Mouse (Mus musculus) midbrain, embryonic 13.5 days (tissue): ENCODE measurements at regions not wholly inside any gene's neighbourhood (a gene's known extent, or its start where the extent isn't known, plus 50 kb on each side); places are given as distances from the start of the nearest gene placed in this dataset.

Experiments used
- ATAC-seq: fragments of 200-750 bp; cut with Nextera tagmentation; 2 replicates; pipeline ENCODE4 v1.8.0; 2017; ENCODE audit warnings: mild to moderate bottlenecking, moderate TSS enrichment, moderate library complexity
- H3K27ac ChIP-seq: fragments of 300-500 bp; sonication (generic); 2 replicates; pipeline ENCODE4 v1.5.1; 2015; ENCODE audit warnings: inconsistent platforms, mild to moderate bottlenecking, moderate library complexity
- H3K27me3 ChIP-seq: fragments of 300-500 bp; sonication (generic); 2 replicates; pipeline ENCODE4 v1.6.1; 2015; ENCODE audit warnings: mild to moderate bottlenecking, inconsistent platforms
- H3K36me3 ChIP-seq: fragments of 300-500 bp; sonication (generic); 2 replicates; pipeline ENCODE4 v1.6.1; 2015; ENCODE audit warnings: mild to moderate bottlenecking, inconsistent platforms
- H3K4me1 ChIP-seq: fragments of 300-500 bp; sonication (generic); replicated peaks from 2 replicates; pipeline ENCODE4 v1.6.1; 2015; ENCODE audit warnings: inconsistent platforms
- H3K4me2 ChIP-seq: fragments of 300-500 bp; sonication (generic); replicated peaks from 2 replicates; pipeline ENCODE4 v1.6.1; 2015; ENCODE audit warnings: moderate library complexity, mild to moderate bottlenecking, inconsistent platforms
- H3K4me3 ChIP-seq: fragments of 300-500 bp; sonication (generic); replicated peaks from 2 replicates; pipeline ENCODE4 v1.5.1; 2015; ENCODE audit warnings: mild to moderate bottlenecking, inconsistent platforms
- H3K9ac ChIP-seq: fragments of 300-500 bp; sonication (generic); replicated peaks from 2 replicates; pipeline ENCODE4 v1.6.1; 2015; ENCODE audit warnings: mild to moderate bottlenecking, inconsistent platforms
- H3K9me3 ChIP-seq: fragments of 300-500 bp; sonication (generic); 2 replicates; pipeline ENCODE4 v1.6.1; 2016; ENCODE audit warnings: mild to moderate bottlenecking, inconsistent platforms
- WGBS: fragments of 180-500 bp; shearing (Covaris S2); methylation state at CpG from one replicate; pipeline ENCODE4 v1.1.7; 2015; 5-methylcytosine and 5-hydroxymethylcytosine counted together

GRCm38 (mm10) chr13:31321411-31321810 lies 234.5 kb upstream of the Foxq1 start:
- no peak overlapping the region for H3K27ac ChIP-seq
- no peak for ATAC-seq

GRCm38 (mm10) chr13:31326269-31326851 lies 229.6 kb upstream of the Foxq1 start:
- no peaks in the 10 kb centered on the region for H3K4me1 ChIP-seq
- ATAC-seq = no peak
- H3K27me3 ChIP-seq = no peaks in the 10 kb centered on the region
- H3K4me2 ChIP-seq = no peak overlapping the region
- no peak overlapping the region for H3K4me3 ChIP-seq
- no peaks in the 10 kb centered on the region for H3K36me3 ChIP-seq
- no peak overlapping the region for H3K9ac ChIP-seq
- 81% methylated on average over 12 of the region's 12 CpGs for WGBS
- no peaks in the 10 kb centered on the region for H3K9me3 ChIP-seq
- no peak overlapping the region for H3K27ac ChIP-seq

More at GRCm38 (mm10) chr13:31321411-31321810, 234.5 kb upstream of the Foxq1 start:
- Histone ChIP-seq H3K4me1 (no peaks in the 10 kb centered on the region), H3K27me3 (no peaks in the 10 kb centered on the region), H3K4me3 (no peak overlapping the region), H3K9me3 (no peaks in the 10 kb centered on the region), H3K9ac (no peak overlapping the region), H3K4me2 (no peak overlapping the region), H3K36me3 (no peaks in the 10 kb centered on the region)
- WGBS = 67% methylated on average over 2 of the region's 2 CpGs

GRCm38 (mm10) chr13:31327511-31327951 lies 228.4 kb upstream of the Foxq1 start:
- Histone ChIP-seq H3K36me3 (no peaks in the 10 kb centered on the region), H3K9me3 (no peaks in the 10 kb centered on the region), H3K9ac (no peak overlapping the region), H3K4me3 (no peak overlapping the region), H3K27ac (no peak overlapping the region), H3K4me2 (no peak overlapping the region), H3K27me3 (no peaks in the 10 kb centered on the region), H3K4me1 (no peaks in the 10 kb centered on the region)
- 84% methylated on average over 7 of the region's 7 CpGs for WGBS
- ATAC-seq = no peak

GRCm38 (mm10) chr13:31328756-31329155 lies 227.2 kb upstream of the Foxq1 start:
- Histone ChIP-seq H3K4me2 (no peak overlapping the region), H3K27ac (no peak overlapping the region)
- WGBS = 91% methylated on average over 8 of the region's 8 CpGs

GRCm38 (mm10) chr13:31330731-31331130 lies 225.2 kb upstream of the Foxq1 start:
- H3K9me3 ChIP-seq = no peaks in the 10 kb centered on the region
- no peaks in the 10 kb centered on the region for H3K27me3 ChIP-seq
- H3K36me3 ChIP-seq = no peaks in the 10 kb centered on the region
- H3K4me1 ChIP-seq = no peaks in the 10 kb centered on the region
- 93% methylated on average over 5 of the region's 5 CpGs for WGBS
- no peak for ATAC-seq
- H3K4me2 ChIP-seq = no peak overlapping the region
- H3K9ac ChIP-seq = no peak overlapping the region
- H3K4me3 ChIP-seq = no peak overlapping the region
- no peak overlapping the region for H3K27ac ChIP-seq

More at GRCm38 (mm10) chr13:31328756-31329155, 227.2 kb upstream of the Foxq1 start:
- no peaks in the 10 kb centered on the region for H3K27me3 ChIP-seq
- no peak overlapping the region for H3K9ac ChIP-seq
- ATAC-seq = no peak
- H3K4me3 ChIP-seq = no peak overlapping the region
- H3K4me1 ChIP-seq = no peaks in the 10 kb centered on the region
- no peaks in the 10 kb centered on the region for H3K9me3 ChIP-seq
- no peaks in the 10 kb centered on the region for H3K36me3 ChIP-seq

- no peaks in the 10 kb centered on the region for H3K27me3 ChIP-seq
- WGBS = 95% methylated on average over 3 of the region's 3 CpGs
- no peaks in the 10 kb centered on the region for H3K9me3 ChIP-seq
- no peaks in the 10 kb centered on the region for H3K36me3 ChIP-seq
- H3K27ac ChIP-seq = no peak overlapping the region
- H3K4me2 ChIP-seq = no peak overlapping the region
- no peak for ATAC-seq
- H3K4me3 ChIP-seq = no peak overlapping the region
- H3K4me1 ChIP-seq = no peaks in the 10 kb centered on the region
- no peak overlapping the region for H3K9ac ChIP-seq
Measured at GRCm38 (mm10) chr13:31334981-31335380, 221.0 kb upstream of the Foxq1 start.

GRCm38 (mm10) chr13:31337631-31338030 lies 218.3 kb upstream of the Foxq1 start:
- no peak overlapping the region for H3K9ac ChIP-seq
- H3K9me3 ChIP-seq = no peaks in the 10 kb centered on the region
- H3K27me3 ChIP-seq = no peaks in the 10 kb centered on the region
- H3K4me2 ChIP-seq = no peak overlapping the region
- no peak overlapping the region for H3K27ac ChIP-seq
- no peaks in the 10 kb centered on the region for H3K4me1 ChIP-seq
- H3K36me3 ChIP-seq = no peaks in the 10 kb centered on the region
- no peak for ATAC-seq
- H3K4me3 ChIP-seq = no peak overlapping the region
- 71% methylated on average over 6 of the region's 6 CpGs for WGBS

- Histone ChIP-seq H3K27ac (no peak overlapping the region), H3K27me3 (no peaks in the 10 kb centered on the region), H3K9ac (no peak overlapping the region), H3K4me2 (no peak overlapping the region), H3K4me3 (no peak overlapping the region), H3K9me3 (no peaks in the 10 kb centered on the region), H3K36me3 (no peaks in the 10 kb centered on the region), H3K4me1 (no peaks in the 10 kb centered on the region)
- ATAC-seq = no peak
- 94% methylated on average over 7 of the region's 7 CpGs for WGBS
Measured at GRCm38 (mm10) chr13:31339386-31339785, 216.5 kb upstream of the Foxq1 start.

- no peak for ATAC-seq
- WGBS = 84% methylated on average over 2 of the region's 2 CpGs
Measured at GRCm38 (mm10) chr13:31339901-31340300, 216.0 kb upstream of the Foxq1 start.

GRCm38 (mm10) chr13:31340363-31340948 lies 215.5 kb upstream of the Foxq1 start:
- Histone ChIP-seq H3K4me2 (no peak overlapping the region), H3K27ac (no peak overlapping the region), H3K4me1 (no peaks in the 10 kb centered on the region), H3K36me3 (no peaks in the 10 kb centered on the region), H3K27me3 (no peaks in the 10 kb centered on the region), H3K9me3 (no peaks in the 10 kb centered on the region), H3K9ac (no peak overlapping the region), H3K4me3 (no peak overlapping the region)
- 85% methylated on average over 7 of the region's 7 CpGs for WGBS
- ATAC-seq = no peak

More at GRCm38 (mm10) chr13:31339901-31340300, 216.0 kb upstream of the Foxq1 start:
- Histone ChIP-seq H3K9me3 (no peaks in the 10 kb centered on the region), H3K36me3 (no peaks in the 10 kb centered on the region), H3K9ac (no peak overlapping the region), H3K4me3 (no peak overlapping the region), H3K27ac (no peak overlapping the region), H3K4me1 (no peaks in the 10 kb centered on the region), H3K4me2 (no peak overlapping the region), H3K27me3 (no peaks in the 10 kb centered on the region)

GRCm38 (mm10) chr13:31341282-31342100 lies 214.4 kb upstream of the Foxq1 start:
- no peak for ATAC-seq
- H3K9me3 ChIP-seq = no peaks in the 10 kb centered on the region
- no peak overlapping the region for H3K4me2 ChIP-seq
- 88% methylated on average over 15 of the region's 15 CpGs for WGBS
- H3K4me3 ChIP-seq = no peak overlapping the region
- no peaks in the 10 kb centered on the region for H3K36me3 ChIP-seq
- no peaks in the 10 kb centered on the region for H3K27me3 ChIP-seq
- no peak overlapping the region for H3K27ac ChIP-seq
- H3K9ac ChIP-seq = no peak overlapping the region
- no peaks in the 10 kb centered on the region for H3K4me1 ChIP-seq

GRCm38 (mm10) chr13:31346205-31346604 lies 209.7 kb upstream of the Foxq1 start:
- no peak overlapping the region for H3K9ac ChIP-seq
- H3K4me1 ChIP-seq = no peaks in the 10 kb centered on the region
- no peak for ATAC-seq
- no peak overlapping the region for H3K27ac ChIP-seq
- H3K4me2 ChIP-seq = no peak overlapping the region
- no peaks in the 10 kb centered on the region for H3K36me3 ChIP-seq
- no peak overlapping the region for H3K4me3 ChIP-seq
- no peaks in the 10 kb centered on the region for H3K9me3 ChIP-seq
- no peaks in the 10 kb centered on the region for H3K27me3 ChIP-seq
- 61% methylated on average over 1 of the region's 1 CpGs for WGBS
